Mouse (Mus musculus) left cerebral cortex, adult 11 months (tissue): ENCODE results near the gene Sppl2b.
A peak's percentile ranks its signal among the peaks of the same experiment; 100 is the strongest.
"Not testable (repeated sequence)": the region's sequence is repeated elsewhere in the genome, so short reads cannot be mapped to it uniquely, and the experiment has no call there.

Experiments used
- DNase-seq: peaks from one replicate; pipeline ENCODE4 v3.0.0; 2022; ENCODE audit warnings: low spot score

Gene Sppl2b

GRCm38 (mm10) chr10:80823847-80824643 is 31.0 kb upstream of the Sppl2b start:
- DNase-seq: no peak

GRCm38 (mm10) chr10:80824827-80825226 is 30.2 kb upstream of the Sppl2b start:
- no peak for DNase-seq

- peak; percentile 100 for DNase-seq
Observed at GRCm38 (mm10) chr10:80826151-80827062, 28.7 kb upstream of the Sppl2b start, which contains the start of gene Oaz1. Gene Oaz1, plus strand, starts transcription at chr10:80826656.

GRCm38 (mm10) chr10:80827063-80827869 is 27.8 kb upstream of the Sppl2b start:
- no peak for DNase-seq

GRCm38 (mm10) chr10:80827870-80828420 is 27.1 kb upstream of the Sppl2b start:
- DNase-seq: no peak

GRCm38 (mm10) chr10:80828587-80828986 is 26.5 kb upstream of the Sppl2b start:
- not testable (repeated sequence) for DNase-seq

- DNase-seq: no peak
Observed at GRCm38 (mm10) chr10:80829359-80830278, 25.5 kb upstream of the Sppl2b start.

- no peak for DNase-seq
Observed at GRCm38 (mm10) chr10:80831136-80831535, 23.9 kb upstream of the Sppl2b start.

GRCm38 (mm10) chr10:80832818-80833217 is 22.3 kb upstream of the Sppl2b start:
- DNase-seq: no peak

GRCm38 (mm10) chr10:80835617-80836016 is 19.5 kb upstream of the Sppl2b start:
- no peak for DNase-seq

- DNase-seq: no peak
Observed at GRCm38 (mm10) chr10:80836949-80837379, 18.1 kb upstream of the Sppl2b start.

GRCm38 (mm10) chr10:80837827-80838226 is 17.2 kb upstream of the Sppl2b start:
- DNase-seq: no peak

- no peak for DNase-seq
Observed at GRCm38 (mm10) chr10:80838346-80838912, 16.6 kb upstream of the Sppl2b start.

GRCm38 (mm10) chr10:80839848-80840247 is 15.2 kb upstream of the Sppl2b start:
- DNase-seq: no peak

- no peak for DNase-seq
Observed at GRCm38 (mm10) chr10:80841685-80842084, 13.4 kb upstream of the Sppl2b start.

- DNase-seq: peak; percentile 55
Observed at GRCm38 (mm10) chr10:80842334-80842733, 12.7 kb upstream of the Sppl2b start.

GRCm38 (mm10) chr10:80843087-80843930 is 11.8 kb upstream of the Sppl2b start:
- DNase-seq: no peak

GRCm38 (mm10) chr10:80843931-80844547 is 11.0 kb upstream of the Sppl2b start, which contains the start of gene Lingo3:
Gene Lingo3, minus strand, starts transcription at chr10:80844039.
- DNase-seq: no peak
